Mouse (Mus musculus) ovary, adult 18-20 months (tissue): ENCODE results near the gene Cdr2.
"Not testable (repeated sequence)": the region's sequence is repeated elsewhere in the genome, so short reads cannot be mapped to it uniquely, and the experiment has no call there.

Experiments used
- DNase-seq: peaks from one replicate; pipeline ENCODE4 v3.0.0; 2022; ENCODE audit warnings: low spot score, mixed read lengths

The Cdr2 gene

DNA sequence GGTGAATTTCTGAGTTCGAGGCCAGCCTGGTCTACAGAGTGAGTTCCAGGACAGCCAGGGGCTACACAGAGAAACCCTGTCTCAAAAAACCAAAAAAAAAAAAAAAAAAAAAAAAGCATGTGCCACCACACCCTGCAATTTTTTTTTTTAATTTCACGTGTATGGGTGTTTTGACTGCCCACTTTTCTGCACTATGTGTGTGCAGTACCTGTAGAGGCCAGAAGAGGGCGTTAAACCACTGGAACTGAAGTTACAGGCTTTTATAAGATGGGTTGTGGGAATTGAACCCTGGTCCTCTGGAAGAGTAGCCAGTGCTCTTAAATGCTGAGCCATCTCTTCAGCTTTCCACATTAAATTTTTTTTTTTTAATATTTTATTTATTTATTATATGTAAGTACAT lies 71.9 kb downstream of the Cdr2 start:
- not testable (repeated sequence) for DNase-seq
